Mouse (Mus musculus): ENCODE data around the gene 4930578G10Rik.

GRCm38 (mm10) chr4:42868193-42868592 is 132.8 kb downstream of the 4930578G10Rik start:
- TF ChIP-seq CTCF (IDR thresholded peaks at IDR 0.05): no peak
- TF ChIP-seq EP300 (IDR thresholded peaks at IDR 0.05): no peak
